Mouse (Mus musculus): ENCODE measurements around the gene Irf2bp2. TPM values are rescaled to one million over a fixed set of nuclear protein-coding genes. Genes with fewer than 3 reads are reported as not detected.

Irf2bp2 gene
- polyA plus RNA-seq, 2 experiments from 2014 or later, result 17.8 to 22.2 TPM

DNA sequence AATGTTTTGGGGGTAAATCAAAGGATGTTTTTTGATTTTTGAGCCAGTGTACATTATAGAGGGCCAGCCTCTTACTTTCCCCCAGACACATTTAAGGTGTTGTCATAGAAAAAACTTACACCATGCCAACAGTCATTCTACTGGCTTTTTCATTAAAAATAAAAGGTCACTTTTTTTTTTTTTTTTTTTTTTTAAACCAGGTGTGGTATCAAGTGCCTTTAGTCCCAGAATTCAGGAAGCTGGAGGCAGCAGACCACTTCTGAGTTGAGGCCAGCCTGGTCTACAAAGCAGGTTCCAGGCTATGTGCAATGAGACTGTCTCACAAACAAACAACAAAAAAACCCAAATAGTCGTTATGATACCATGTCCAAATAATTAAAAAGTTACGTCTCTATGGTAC is 7.7 kb downstream of the Irf2bp2 start:
- ATAC-seq, result no peak

DNA sequence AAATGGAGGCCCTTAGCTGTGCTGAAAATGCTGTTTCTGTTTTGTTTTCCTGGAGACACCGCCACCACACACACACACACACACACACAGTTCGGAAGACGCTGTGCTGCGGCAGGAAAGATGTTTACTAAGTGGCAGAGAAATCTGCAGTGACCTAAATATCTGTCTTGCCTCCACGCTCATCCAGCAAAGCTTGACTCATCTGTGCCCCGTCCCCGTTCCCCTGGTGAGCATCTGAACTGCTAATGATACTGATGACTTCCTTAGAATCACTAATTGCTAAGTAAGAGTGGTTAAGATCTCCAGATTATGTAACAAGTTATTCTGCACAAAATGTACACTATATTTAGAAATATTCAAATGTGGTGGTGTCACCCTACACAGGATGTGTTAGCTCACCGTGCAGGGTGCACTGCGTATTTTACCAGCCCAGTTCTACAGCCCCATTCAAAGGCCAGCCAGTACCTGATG is 8.2 kb downstream of the Irf2bp2 start:
- ATAC-seq, result peak; percentile 50

DNA sequence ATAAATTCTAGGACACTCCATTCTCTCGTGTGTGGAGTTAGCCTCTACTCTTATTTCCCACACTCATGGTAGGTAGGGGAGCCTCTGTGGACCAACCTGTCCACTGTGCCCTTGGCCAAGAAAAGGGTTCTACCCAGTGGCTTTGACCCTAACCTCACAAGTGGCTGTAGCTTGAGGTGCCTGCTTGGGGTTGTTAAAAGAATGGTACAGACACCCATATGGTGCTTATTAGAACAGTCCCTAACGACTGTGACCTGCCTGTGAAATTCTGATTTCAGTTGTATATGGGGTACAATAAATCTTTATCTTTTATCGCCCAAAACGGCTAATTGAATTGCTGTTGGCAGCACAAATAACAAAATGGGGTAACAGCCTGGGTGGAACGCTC is 8.9 kb downstream of the Irf2bp2 start:
- no peak for ATAC-seq

DNA sequence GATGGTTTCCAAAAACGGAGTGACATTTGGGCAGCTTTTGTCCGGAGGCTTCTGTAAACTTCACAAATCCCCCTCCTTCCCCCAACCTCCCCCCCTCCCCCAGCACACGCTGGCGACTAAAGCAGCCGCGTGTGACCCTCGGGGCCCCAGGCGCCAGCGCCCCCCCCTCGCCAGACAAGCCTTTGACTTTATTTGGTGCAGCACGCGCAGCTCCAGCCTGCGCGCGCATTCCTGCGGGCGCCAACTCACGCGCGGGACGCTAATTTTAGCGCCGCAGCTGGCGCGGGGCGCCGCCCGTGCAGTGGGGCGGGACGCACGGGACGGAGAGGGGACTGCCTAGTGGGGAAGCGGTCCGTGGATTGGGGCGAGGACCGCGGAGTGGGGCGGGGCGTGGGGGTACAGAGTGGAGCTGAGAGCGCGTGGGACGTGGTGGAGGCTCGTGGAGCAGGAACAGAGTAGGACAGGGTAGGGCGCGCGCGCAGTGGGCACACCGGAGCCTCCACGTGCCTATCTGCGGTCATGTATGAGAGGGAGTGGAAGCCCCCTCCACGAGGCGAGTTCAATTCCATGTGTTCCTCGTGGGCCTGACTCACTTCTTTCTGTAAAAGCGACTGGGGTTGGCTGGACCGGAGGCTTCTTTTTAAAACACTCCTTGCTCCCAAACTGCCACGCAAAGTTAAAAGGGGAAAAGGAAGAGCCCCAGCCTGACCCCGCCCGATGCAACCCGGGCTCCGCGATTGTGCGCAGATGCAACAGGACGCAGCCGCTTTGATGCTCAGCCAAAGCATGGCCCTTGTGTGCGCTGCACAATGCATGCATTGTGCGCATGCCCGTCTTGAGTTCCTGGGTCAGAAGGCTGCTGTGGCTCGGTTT is 9.6 kb downstream of the Irf2bp2 start:
- ATAC-seq, result peak; percentile 41

DNA sequence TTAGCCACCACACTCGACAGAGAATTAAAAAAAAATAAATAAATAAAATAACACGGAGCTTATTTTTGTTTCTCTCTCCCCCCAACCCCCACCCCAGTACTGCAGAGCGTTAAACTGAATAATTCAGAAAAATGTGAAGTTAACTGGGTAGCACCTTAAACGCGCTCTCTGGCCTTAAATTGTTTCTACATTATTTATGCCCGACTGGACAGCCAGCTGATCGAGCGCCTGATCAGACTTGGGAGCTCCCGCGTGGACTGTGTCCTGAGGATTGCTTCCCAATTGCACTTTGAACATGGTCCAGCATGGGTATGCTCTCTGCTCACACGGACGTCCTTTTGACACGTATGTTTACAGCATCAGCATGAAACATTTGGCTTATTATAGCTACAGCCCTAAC is 10.3 kb downstream of the Irf2bp2 start:
- ATAC-seq, result no peak

DNA sequence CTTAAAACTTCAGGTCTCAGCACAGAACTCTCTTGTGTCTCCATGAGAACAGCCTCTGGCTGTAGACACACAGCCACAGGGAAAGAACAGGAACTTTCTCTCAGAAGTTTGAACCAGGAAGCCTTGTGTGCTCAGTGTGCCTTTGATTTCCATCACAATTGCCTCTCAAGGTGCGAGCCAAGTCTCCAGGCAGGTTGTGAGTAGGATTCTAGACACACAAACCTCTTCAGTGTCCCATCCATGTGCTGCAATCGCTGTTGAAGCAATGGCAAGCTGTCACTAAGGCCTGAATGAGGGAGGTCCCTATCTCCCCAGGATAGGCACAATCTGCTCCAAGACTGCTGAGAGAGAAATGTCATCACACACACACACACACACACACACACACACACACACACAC is 10.8 kb downstream of the Irf2bp2 start:
- no peak for ATAC-seq

DNA sequence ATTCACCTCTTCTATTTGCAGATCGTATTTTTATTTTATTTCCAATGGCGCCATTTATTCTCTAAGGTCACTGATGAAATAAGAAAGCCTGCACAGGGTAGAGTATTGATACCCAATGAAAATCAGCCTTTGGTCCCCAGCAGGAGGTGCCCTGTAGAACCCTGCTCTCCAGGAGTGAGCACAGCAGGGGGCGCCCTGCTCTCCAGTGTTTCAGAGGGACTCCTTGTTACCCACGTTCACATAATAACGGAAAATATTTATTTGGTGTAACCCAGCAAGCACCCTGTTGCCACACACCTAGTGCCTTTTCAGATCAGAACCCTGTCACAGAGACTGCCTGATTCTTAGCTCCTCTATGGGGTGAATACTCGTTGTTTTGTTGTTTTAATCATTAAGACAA is 11.3 kb downstream of the Irf2bp2 start:
- ATAC-seq, result peak; percentile 9

DNA sequence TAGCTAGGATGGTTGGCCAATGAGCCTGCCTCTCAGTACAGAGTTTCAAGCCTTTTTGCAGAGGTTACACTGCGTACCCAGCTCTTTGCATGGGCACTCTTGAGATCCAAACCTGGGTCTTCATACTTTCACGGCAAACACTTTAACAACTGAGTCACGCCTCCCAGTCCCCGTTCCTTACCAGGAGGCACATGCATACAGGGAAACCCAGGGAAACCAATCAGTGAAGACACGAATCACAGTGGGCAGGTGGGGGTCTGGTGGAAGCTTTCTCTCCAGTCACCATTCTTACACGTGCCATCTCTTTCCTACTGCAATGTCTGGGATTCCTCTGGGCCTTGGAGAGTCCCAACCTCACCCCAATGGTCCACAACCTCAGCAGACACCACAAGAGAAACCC is 12.1 kb downstream of the Irf2bp2 start:
- ATAC-seq, result no peak

DNA sequence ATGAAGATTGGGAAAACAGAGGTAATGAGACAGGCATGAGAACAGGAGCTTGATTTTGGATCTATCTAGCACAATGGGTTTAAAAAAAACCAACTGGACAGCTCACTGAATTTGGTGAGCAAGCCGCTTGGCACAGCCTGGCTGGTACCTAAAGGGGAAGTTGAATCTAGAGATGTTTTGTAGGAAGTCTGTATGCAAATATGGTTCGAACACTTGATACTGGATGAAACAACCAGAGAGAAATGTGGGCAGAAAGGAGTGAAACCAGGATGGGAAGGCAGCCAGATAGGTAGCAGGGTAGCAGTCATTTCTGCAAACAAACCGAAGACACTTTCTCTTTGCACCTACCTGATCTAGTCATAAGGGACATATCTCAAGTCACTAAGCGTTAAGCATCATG is 13.0 kb downstream of the Irf2bp2 start:
- no peak for ATAC-seq

DNA sequence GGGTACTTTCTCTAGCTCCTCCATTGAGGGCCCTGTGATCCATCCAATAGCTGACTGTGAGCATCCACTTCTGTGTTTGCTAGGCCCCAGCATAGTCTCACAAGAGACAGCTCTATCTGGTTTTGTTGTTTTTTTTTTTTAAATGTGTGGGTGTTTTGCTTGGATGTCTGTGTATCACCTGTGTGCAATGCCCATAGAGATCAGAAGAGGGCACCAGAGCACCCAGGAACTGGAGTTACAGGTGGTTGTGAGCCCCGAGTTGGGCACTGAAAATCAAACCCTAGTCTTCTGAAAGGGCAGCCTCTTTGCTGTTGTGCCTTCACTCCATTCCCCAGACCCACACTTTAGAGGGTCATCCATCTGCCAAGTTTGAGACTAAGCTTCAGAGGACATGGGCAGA is 13.7 kb downstream of the Irf2bp2 start:
- ATAC-seq, result no peak

DNA sequence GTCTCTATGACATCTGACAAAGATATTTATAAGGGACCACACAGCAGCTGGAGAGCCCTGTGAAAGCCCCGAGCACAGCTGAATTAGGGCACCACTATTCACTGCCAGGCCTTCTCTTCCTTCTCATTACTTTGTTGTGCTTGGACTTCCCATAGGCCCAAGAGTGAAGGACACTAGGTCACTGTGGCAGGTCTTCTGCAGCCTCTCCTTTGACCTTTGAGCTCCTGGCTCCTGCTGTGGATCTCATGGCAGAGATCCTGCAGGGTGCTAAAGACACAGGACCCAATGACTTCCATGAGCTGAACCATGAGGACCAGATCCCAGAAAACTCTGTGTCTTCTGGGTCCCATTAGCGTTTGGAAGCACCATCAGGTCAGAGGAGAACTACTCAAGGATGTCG is 15.1 kb downstream of the Irf2bp2 start:
- ATAC-seq, result no peak

DNA sequence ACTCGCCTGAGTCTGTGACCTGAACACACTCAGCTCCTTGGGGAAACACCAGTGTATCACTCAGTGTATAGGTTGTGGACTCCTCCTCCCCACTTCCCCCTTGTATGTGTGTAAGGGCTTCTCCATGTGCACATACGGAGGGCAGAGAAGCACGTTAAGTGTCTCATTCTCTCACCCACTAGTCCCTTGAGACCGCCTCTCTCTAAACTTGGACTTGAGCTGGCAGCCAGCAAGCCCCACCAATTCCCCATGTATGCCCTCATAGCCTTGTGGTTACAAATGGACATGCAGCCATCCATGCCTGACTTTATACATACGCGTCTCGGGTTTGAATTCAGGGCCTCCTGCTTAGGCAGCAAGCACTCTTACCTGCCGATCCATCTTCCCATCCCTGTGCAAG is 16.9 kb downstream of the Irf2bp2 start:
- ATAC-seq, result no peak

DNA sequence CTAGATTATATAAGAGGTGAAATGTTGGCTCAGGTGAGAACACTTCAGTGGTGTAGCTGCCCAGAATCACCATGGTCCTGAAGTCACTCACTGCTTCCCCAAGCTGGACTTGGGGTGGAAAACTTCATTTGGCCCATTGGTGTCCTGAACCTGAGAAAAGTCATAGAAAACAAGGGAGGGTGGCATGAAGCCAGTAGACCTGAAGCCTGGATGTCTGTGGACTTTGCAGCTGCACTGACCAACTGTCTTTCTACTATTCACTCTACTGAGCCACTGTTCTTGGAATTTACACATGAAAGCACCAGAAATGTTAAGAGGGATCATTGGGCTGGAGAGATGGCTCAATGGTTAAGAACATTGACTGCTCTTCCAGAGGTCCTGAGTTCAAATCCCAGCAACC is 17.7 kb downstream of the Irf2bp2 start:
- no peak for ATAC-seq

DNA sequence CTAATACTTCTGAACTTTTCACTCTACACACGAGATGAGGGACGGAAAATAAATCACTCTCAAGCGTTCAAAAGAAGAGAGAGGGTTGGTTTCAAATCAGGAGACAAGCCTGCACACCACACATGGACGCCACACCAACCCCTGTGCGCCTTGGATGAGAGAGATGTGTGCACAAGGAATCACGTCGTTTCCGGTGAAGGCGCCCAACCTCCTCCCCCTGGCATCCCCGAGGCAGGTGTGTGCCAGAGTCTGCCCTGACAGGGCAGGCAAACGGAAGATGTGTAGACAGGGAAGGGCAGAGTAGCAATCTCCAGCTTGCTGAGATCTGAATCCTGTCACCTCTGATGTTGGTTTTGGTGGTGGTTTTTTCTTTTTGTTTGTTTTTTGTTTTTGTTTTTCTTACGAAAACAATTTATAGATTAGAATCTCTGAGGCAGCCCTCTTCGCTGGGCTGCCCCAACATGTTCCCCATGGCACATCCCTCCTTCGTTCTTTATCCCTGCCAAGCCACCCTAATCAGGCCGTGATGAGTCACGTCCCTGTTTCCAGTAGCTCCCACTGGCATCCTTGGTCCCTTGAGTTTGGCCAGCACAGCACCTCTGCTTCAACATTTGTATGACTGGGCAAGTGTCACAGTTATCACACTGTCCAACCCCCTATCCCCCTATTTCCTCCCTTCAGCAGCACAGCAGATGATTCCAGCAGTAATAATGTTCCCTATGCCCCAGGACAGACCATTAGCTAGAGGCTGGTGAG is 18.7 kb downstream of the Irf2bp2 start:
- ATAC-seq, result no peak

DNA sequence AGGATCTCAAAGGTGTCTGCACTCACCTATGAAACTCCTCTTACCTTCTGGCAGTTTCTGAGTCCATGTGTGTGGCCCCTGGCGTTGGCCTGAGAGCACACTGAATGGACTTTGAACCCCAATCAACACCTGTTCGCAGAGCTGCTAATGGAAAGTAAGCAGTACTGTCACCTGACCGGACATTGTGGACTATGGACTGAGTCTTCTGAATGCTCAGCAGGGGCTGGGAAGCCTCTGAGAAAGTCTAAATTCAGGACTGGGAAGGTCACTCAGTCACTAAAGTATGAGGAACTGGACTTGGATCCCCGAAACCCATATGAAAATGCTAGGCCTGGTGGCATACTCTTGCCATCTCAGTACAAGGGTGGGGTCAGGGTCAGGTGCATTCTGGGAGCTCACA is 19.9 kb downstream of the Irf2bp2 start:
- ATAC-seq, result no peak

DNA sequence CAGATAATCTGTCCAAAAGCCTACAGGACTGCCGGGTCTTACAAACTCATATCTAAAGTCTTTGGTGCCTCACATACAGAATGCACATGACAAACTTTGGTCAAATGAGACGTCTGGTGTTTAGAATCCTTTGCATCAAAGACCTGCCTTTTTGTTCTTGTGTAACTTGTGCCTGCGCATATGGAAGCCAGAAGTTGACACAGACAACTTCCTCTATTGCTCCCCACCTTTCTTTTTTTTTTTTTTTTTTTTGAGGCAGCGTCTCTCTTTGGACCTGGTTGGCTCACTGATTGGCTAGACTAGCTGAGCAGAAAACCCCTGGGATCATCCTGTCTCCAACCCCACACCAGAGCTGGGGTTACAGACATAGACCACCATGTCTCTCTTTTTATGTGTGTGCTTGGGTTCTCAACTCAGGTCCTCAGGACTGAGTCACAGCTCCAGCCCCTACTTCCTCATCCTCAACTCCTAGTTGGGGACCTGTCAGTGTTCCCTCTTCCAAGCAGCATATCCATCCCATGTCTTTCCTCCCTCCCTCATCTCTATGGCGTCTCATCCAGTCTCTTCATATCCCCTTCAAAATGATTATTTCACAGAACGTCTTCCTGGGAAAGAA is 20.6 kb downstream of the Irf2bp2 start:
- no peak for ATAC-seq

DNA sequence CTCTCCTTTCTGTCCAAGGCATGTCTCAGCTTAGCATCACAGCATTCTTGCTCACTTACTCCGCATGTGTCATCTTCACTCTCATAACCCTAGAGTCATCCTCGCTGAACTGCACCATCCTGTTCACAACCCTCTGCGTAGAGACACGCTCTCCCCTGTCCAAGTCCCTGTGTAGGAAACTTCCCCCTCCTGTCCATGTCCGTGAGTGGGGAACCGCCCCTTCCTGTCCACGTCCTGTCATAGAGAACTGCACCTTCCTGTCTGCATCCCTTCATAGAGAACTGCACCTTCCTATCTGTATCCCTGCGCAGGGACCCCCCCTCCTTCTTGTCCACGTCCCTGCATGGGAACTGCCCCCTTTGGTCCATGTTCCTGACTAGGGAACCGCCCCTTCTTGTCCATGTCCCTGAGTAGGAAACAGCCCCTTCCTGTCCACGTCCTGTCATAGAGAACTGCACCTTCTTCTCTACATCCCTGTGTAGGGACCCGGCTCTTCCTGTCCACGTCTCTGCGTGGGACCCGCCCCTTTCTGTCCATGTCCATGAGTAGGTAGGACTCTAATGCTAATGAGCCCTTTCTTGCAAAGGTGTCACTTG is 22.6 kb downstream of the Irf2bp2 start:
- ATAC-seq, result peak; percentile 40

DNA sequence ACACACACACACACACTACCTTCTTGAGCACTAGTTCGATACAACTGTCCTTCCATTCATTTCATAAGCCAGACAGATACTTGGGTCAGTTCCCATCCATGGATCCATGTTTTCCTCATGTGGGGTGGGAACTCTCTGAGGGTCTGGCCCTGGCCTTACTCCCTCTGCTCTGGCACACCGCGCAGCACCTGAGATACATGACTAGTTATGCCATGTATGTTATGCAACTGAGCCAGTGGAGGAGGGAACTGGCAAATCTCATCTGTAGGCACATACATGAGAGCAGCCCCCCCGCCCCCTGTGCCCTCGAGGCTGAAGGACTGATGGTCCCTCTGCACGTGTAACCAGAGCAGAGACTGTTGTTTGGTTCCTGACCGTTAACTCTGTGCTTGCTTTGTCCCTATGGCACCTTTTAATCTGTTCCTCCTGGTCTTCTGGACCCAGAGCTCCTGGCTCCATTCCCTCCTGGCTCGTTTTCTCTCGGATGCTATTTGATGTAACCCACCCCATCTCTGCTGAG is 23.2 kb downstream of the Irf2bp2 start:
- no peak for ATAC-seq

DNA sequence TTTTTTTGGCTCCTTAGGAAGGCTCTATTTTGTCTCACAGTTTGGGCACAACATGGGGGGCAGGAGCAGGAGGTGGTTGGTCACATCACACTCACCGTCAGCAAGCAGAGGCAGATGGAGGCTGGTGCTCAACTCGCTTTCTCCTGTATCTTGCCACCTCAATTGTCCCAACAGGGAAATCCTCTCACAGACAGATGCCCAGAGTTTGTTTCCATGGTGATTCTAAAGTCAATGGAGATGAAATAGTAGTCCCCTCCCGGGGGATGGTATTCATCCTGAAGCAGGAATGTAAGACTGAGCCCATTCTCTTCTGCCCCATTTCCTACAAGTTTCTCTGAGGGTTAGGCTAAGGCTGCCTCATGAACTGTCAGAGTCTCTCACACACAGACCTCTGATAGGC is 23.7 kb downstream of the Irf2bp2 start:
- ATAC-seq, result no peak

DNA sequence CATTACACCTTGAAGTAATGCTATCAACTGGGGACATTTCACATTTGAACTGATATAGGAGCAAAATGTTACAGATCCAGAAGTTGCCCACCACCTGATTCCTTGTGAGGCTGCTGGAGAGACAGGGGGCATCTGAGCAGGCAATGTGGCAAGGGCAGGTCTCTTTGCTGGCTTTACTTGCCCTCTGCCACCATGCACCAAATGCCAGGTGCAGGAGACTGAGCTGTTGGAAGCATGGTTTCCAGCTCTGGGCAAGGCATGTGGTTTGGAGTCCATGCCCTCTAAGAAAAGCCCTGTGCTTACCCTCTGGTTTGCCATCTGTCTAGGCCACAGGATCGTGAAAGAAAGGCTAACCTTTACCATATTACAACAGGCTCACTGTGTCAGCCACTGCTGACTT is 24.1 kb downstream of the Irf2bp2 start:
- ATAC-seq, result no peak

DNA sequence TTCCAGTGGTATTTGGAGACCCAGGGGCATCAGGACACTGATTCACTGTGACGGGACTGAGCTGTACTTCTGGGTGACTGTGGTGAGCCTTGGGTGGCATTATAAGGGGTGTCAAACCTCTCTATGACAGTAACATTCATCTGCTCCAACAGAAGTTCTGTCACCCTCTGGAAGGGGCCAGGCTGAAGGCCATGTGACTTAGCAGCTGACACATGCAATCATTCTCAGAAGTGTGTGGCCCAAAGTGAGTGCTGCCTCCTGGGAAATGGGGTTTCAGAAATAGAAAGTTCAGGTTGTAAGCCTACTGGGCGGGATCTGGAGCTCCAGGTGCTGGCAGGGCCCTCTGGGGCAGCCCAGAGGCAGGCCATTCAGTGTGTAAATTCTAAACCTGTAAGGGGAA is 26.1 kb downstream of the Irf2bp2 start:
- no peak for ATAC-seq

DNA sequence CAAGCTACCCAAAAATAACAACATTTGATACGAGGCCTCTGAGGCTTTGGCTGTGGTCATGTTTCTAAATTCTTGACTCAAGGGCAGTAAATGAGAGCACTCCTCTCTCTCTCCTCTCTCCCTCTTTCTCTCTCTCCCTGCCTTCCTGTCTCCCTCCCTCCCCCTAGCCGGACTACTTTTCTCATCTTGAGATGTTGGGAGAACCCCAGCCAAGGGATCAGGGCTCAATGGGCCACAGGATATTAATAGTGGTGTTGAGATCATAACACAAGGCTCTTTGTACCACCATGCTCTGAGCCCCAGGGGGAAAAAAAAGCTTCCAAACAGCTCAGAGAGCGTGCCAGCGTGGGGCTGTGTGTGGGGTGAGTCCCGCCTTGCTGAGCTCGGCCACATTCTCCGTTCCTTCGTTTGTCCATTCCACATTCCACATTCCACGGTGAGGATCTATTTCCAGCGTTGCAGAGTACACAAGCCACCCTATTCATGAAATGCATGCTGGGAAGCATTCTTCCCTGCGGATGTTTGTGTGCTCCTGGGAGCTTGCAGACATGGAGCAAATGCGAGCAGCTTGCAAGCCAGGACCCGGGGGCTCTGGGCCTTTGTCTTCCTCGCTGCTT is 27.2 kb downstream of the Irf2bp2 start:
- ATAC-seq, result no peak
